Mouse (Mus musculus) neural tube, embryonic 14.5 days (tissue): ENCODE measurements around the gene Fbxo27. TPM values are rescaled to one million over a fixed set of nuclear protein-coding genes. Genes with fewer than 3 reads are reported as not detected.
A peak's percentile ranks its signal among the peaks of the same experiment; 100 is the strongest.

Experiments used
- ATAC-seq: fragments of 200-750 bp; cut with Nextera tagmentation; 2 replicates; pipeline ENCODE4 v1.8.0; 2017; ENCODE audit warnings: low read depth, mild to moderate bottlenecking, moderate TSS enrichment, moderate library complexity
- H3K27ac ChIP-seq: fragments of 300-500 bp; sonication (generic); 2 replicates; pipeline ENCODE4 v1.5.1; 2014; ENCODE audit warnings: low read depth, mild to moderate bottlenecking, control low read depth, low read length, moderate library complexity, mixed read lengths
- H3K27me3 ChIP-seq: fragments of 300-500 bp; sonication (generic); 2 replicates; pipeline ENCODE4 v1.6.1; 2014; ENCODE audit warnings: low read length; ENCODE audit not compliant: control insufficient read depth, insufficient read depth
- H3K36me3 ChIP-seq: fragments of 300-500 bp; sonication (generic); 2 replicates; pipeline ENCODE4 v1.6.1; 2014; ENCODE audit warnings: low read length, mixed read lengths; ENCODE audit not compliant: control insufficient read depth, insufficient read depth
- H3K4me1 ChIP-seq: fragments of 300-500 bp; sonication (generic); 2 replicates; pipeline ENCODE4 v1.6.1; 2014; ENCODE audit warnings: low read length; ENCODE audit not compliant: control insufficient read depth, insufficient read depth
- H3K4me2 ChIP-seq: fragments of 300-500 bp; sonication (generic); 2 replicates; pipeline ENCODE4 v1.6.1; 2014; ENCODE audit warnings: mild to moderate bottlenecking, low read depth, low read length, control low read depth
- H3K4me3 ChIP-seq: fragments of 300-500 bp; sonication (generic); 2 replicates; pipeline ENCODE4 v1.5.1; 2014; ENCODE audit warnings: low read depth, low read length, control low read depth, mixed read lengths
- H3K9ac ChIP-seq: fragments of 300-500 bp; sonication (generic); replicated peaks from 2 replicates; pipeline ENCODE4 v1.6.1; 2014; ENCODE audit warnings: low read depth, mild to moderate bottlenecking, control low read depth, low read length, mixed read lengths
- H3K9me3 ChIP-seq: fragments of 300-500 bp; sonication (generic); 2 replicates; pipeline ENCODE4 v1.6.1; 2016; ENCODE audit warnings: low read length; ENCODE audit not compliant: control insufficient read depth
- WGBS: fragments of 180-500 bp; shearing (Covaris S2); extraction: QIAGEN DNeasy Blood & Tissue Kit; methylation state at CpG from one replicate; pipeline ENCODE4 v1.1.7; 2014; 5-methylcytosine and 5-hydroxymethylcytosine counted together
- polyA plus RNA-seq: library from polyadenylated mRNA; unstranded; fragments of >200 nt; fragmentation: Nextera tagmentation; extraction: Ambion mirVana; gene quantifications from 2 replicates; pipeline ENCODE4 v1.2.1, GENCODE M21; 2014

The Fbxo27 gene
- 6.7 and 11.8 TPM in 2 replicates for polyA plus RNA-seq

DNA sequence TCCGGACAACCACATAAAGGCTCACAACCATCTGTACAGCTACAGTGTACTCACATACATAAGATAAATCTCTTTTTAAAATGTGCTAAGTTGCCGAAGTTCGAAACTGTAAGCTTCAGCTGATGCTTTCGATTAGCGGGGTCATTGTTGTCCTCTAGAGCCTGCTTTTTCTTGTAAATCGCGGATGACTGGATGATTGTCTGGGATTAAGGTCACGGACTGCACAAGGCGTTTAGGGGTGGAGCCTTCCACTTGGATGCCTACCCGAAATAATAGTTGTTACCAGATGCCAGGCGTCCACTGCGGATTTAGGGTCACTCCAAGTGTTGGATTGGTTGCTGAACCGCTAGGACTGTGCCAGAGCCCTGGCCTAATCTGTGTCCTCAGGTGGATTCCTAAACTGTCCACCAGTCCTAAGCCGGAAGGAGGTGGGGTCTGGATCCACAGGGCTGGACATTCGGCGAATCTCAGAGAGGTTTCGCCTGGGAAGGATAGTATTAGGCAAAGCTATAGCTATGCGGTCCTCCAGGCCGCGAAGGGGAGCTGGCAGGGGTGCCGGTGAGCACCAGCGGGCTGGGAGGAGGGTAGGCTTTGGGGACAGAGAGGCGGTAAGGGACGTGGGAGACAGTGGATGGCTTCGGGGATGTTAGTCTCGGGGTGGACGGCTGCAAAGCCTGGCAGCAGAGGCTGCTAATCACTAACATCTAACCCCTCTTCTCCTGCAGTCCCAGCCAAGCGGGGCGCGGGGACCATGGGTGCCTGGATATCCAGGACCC is at the start of gene Fbxo27:
TSS of gene Fbxo27 (plus strand) at position 305 of the 776 bp plus-strand sequence.
- peak within 1 kb of the TSS; percentile 63 for H3K9ac ChIP-seq
- 31% methylated on average over 25 of the region's 30 CpGs for WGBS
- H3K4me3 ChIP-seq: peak within 1 kb of the TSS; percentile 52
- no peaks in the 10 kb centered on the region for H3K36me3 ChIP-seq
- 0 out of 2 replicates have a peak within 1 kb of the TSS, but pooled peaks have one; percentile 10 for H3K27ac ChIP-seq
- peak; percentile 64 for ATAC-seq
- H3K9me3 ChIP-seq: no peaks in the 10 kb centered on the region
- peaks cover 3% of the 10 kb centered on the region; the same call in 1 of the 2 replicates for H3K27me3 ChIP-seq
- H3K4me2 ChIP-seq: peak within 1 kb of the TSS; percentile 76
- no peaks in the 10 kb centered on the region for H3K4me1 ChIP-seq

- ATAC-seq: no peak
- 33% methylated on average over 6 of the region's 6 CpGs for WGBS
- H3K27ac ChIP-seq: no peak overlapping the region
Measured at GRCm38 (mm10) chr7:28645366-28645765, 47.3 kb upstream of the Fbxo27 start.

GRCm38 (mm10) chr7:28645947-28646475 is 46.6 kb upstream of the Fbxo27 start:
- Histone ChIP-seq H3K27me3 (no peaks in the 10 kb centered on the region), H3K36me3 (no peaks in the 10 kb centered on the region), H3K27ac (no peak overlapping the region), H3K4me1 (no peaks in the 10 kb centered on the region), H3K4me3 (no peak overlapping the region), H3K4me2 (no peak overlapping the region), H3K9me3 (no peaks in the 10 kb centered on the region), H3K9ac (no peak overlapping the region)
- 86% methylated on average over 2 of the region's 2 CpGs for whole genome bisulfite sequencing
- ATAC-seq: no peak

More at GRCm38 (mm10) chr7:28645366-28645765, 47.3 kb upstream of the Fbxo27 start:
- H3K9ac ChIP-seq: no peak overlapping the region
- no peaks in the 10 kb centered on the region for H3K9me3 ChIP-seq
- no peak overlapping the region for H3K4me3 ChIP-seq
- H3K27me3 ChIP-seq: no peaks in the 10 kb centered on the region
- no peaks in the 10 kb centered on the region for H3K4me1 ChIP-seq
- H3K36me3 ChIP-seq: no peaks in the 10 kb centered on the region
- H3K4me2 ChIP-seq: no peak overlapping the region

DNA sequence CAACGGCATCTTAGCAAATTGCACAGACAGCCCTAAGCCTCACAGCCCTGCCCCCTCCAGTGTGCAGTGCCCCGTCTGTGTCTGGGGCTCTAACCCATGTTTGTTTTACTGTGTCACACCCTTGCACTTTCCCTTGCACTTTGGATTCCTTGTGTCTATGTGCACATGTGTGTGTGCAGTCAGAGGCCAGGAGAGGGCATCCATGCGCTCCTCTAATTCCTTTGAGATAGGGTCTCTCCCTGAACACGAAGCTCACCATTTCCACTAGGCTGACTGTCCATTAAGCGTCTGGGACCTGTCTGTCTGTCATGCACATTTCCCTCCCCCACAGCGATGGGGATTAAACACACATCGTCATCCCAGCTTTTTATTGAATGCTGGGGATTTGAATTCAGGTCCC is 45.6 kb upstream of the Fbxo27 start:
- H3K9me3 ChIP-seq: no peaks in the 10 kb centered on the region
- H3K27me3 ChIP-seq: no peaks in the 10 kb centered on the region
- H3K4me2 ChIP-seq: no peak overlapping the region
- ATAC-seq: no peak
- no peaks in the 10 kb centered on the region for H3K4me1 ChIP-seq
- H3K27ac ChIP-seq: no peak overlapping the region
- no peak overlapping the region for H3K9ac ChIP-seq
- WGBS: 63% methylated on average over 7 of the region's 7 CpGs
- H3K36me3 ChIP-seq: no peaks in the 10 kb centered on the region
- H3K4me3 ChIP-seq: no peak overlapping the region

DNA sequence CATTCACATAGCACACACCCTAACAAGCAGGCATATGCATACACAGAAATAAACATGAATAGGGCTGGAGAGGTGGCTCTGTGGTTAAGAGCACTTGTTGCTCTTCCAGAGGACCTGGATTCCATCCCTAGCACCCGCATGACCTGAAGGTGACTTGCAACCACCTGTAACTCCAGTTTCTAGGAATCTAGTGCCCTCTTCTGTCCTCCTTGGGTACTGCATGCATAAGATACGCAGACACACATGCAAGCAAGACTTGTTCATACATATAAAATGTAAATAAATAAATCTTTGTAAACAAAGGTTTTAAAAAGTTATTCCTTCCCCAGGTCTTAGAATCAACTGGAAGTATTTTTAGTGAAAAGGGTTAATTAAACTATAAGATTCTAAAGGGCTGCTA is 41.5 kb upstream of the Fbxo27 start:
- no peak overlapping the region for H3K27ac ChIP-seq
- H3K4me2 ChIP-seq: no peak overlapping the region
- no peak overlapping the region for H3K4me3 ChIP-seq
- no peaks in the 10 kb centered on the region for H3K9me3 ChIP-seq
- no peaks in the 10 kb centered on the region for H3K36me3 ChIP-seq
- H3K9ac ChIP-seq: no peak overlapping the region
- no peaks in the 10 kb centered on the region for H3K4me1 ChIP-seq
- H3K27me3 ChIP-seq: no peaks in the 10 kb centered on the region
- ATAC-seq: no peak
- WGBS: 92% methylated on average over 2 of the region's 2 CpGs

GRCm38 (mm10) chr7:28656430-28656829 is 36.2 kb upstream of the Fbxo27 start:
- no peaks in the 10 kb centered on the region for H3K4me1 ChIP-seq
- no peaks in the 10 kb centered on the region for H3K27me3 ChIP-seq
- no peak overlapping the region for H3K4me3 ChIP-seq
- no peak for ATAC-seq
- no peaks in the 10 kb centered on the region for H3K9me3 ChIP-seq
- no peak overlapping the region for H3K4me2 ChIP-seq
- H3K36me3 ChIP-seq: no peaks in the 10 kb centered on the region
- 51% methylated on average over 4 of the region's 4 CpGs for WGBS
- no peak overlapping the region for H3K9ac ChIP-seq
- H3K27ac ChIP-seq: no peak overlapping the region

- no peaks in the 10 kb centered on the region for H3K9me3 ChIP-seq
- no peak for ATAC-seq
- H3K36me3 ChIP-seq: no peaks in the 10 kb centered on the region
- WGBS: 21% methylated on average over 15 of the region's 15 CpGs
- 0 out of 2 replicates have a peak overlapping the region, but pooled peaks have one; percentile 37 for H3K9ac ChIP-seq
- peak overlapping the region; percentile 23; the same call in 1 of the 2 replicates for H3K4me2 ChIP-seq
- no peak overlapping the region for H3K4me3 ChIP-seq
- H3K4me1 ChIP-seq: no peaks in the 10 kb centered on the region
- H3K27me3 ChIP-seq: no peaks in the 10 kb centered on the region
- no peak overlapping the region for H3K27ac ChIP-seq
Measured at GRCm38 (mm10) chr7:28665620-28666579, 26.7 kb upstream of the Fbxo27 start.

- no peaks in the 10 kb centered on the region for H3K27me3 ChIP-seq
- H3K9ac ChIP-seq: no peak overlapping the region
- WGBS: 75% methylated on average over 4 of the region's 4 CpGs
- no peak for ATAC-seq
- no peak overlapping the region for H3K27ac ChIP-seq
- no peak overlapping the region for H3K4me2 ChIP-seq
- no peaks in the 10 kb centered on the region for H3K36me3 ChIP-seq
- no peaks in the 10 kb centered on the region for H3K9me3 ChIP-seq
- H3K4me1 ChIP-seq: no peaks in the 10 kb centered on the region
- H3K4me3 ChIP-seq: no peak overlapping the region
Measured at GRCm38 (mm10) chr7:28671172-28671571, 21.5 kb upstream of the Fbxo27 start.
